Mouse (Mus musculus) central nervous system, embryonic 18 days (tissue): ENCODE measurements around the gene Gabbr2. TPM values are rescaled to one million over a fixed set of nuclear protein-coding genes. Genes with fewer than 3 reads are reported as not detected.

ENCODE experiments used
- polyA plus RNA-seq: library from polyadenylated mRNA; depleted of rRNA; stranded (reverse); fragments of >200 nt; gene quantifications from 2 replicates; pipeline ENCODE4 v1.2.3, GENCODE M21; 2012; rRNA removed

Gene Gabbr2
- 34.9 and 36.0 TPM in 2 replicates for polyA plus RNA-seq

DNA sequence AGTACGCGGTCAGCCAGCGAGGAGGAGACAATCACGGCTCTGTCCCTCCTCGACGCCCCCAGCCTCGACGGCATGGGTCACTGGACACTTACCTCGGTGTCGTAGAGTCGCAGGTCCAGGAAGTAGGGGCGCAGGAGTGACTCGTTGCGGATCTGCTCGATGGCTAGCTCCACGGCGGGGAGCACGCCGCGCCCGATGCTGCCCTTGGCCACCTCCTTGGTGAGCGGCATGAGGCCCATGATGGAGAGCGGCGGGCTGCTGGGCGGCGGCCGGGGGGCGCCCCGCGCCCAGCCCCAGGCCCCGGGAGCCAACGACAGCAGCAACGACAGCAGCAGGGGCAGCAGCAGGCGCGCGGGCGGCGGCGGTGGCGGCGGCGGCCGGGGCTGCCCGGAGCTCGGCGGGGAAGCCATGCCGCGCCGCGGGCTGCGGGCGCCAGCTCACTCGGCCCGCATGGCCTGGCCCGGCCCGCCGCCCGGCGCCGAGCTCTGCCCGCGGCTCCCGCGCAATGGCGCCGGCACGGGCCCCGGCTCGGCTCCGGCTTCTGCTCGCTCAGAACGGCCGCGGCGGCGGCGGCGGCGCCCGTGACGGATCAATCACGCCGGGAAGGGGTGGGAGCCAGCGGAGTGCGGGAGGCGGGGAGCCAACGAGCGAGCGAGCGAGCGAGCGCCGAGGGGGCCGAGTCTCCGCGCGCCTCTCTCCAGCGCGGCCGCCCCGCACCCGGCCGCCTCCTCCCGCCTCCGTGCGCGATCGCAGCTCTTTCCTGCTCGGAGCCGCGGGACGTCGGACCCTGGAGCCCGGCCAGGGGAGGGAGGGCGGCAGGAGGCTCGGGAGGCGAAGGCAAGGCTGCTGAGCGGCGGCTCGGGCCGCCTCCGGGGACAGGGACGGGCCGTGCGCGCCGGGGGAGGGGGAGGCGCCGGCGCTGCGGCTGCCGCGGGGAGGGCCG lies at the start of gene Gabbr2:
Gabbr2 (minus strand) TSS at position 858 of the 943 bp plus-strand sequence.

DNA sequence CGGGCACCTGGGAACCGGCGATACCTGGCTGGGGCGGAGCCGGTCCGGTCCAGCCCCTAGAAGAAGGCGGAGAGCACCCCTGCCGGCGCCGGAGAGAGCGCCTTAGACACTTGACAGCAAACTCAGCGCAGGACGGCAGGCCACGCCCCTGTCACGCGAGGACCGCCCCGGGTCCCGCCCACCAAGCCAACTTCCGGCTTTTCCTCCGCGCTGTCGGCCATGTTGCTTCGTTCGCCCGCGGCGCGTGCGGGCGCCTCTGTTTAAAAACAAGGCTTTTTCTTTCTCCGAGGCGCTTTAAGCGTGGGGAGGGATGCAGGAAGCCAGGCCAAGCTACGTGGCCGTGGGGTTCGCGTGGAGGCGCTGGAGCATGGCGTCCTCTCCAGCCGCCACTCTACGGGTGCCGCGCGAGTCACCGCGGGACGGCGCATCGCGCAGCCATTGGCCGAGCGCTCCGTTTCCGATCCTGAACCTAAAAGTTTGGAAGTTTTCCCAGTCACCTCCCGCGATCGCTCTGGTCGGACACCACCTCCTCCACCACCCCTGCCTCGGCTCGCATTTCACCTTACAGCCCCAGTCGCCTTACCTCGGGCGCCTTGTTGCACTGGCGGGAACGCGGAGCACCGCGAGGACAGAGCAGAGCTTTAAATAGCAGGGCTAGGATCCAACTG lies 341.5 kb downstream of the Gabbr2 start, which contains the start of gene Tbc1d2:
Tbc1d2 (minus strand) TSS at position 124 of the 668 bp plus-strand sequence.

Other genes with a start within 250 kb of the Gabbr2 start
- gene Anks6, start 65.6 kb upstream of the Gabbr2 start, polyA plus RNA-seq: 19.6 and 20.4 TPM in 2 replicates
- gene Galnt12, start 100.0 kb upstream of the Gabbr2 start, polyA plus RNA-seq: 1.6 and 1.9 TPM in 2 replicates
- 24.0 and 29.0 TPM in 2 replicates for gene Col15a1, start 216.3 kb upstream of the Gabbr2 start, polyA plus RNA-seq